Mouse (Mus musculus): ENCODE measurements around the gene B4galt2.

Gene B4galt2

DNA sequence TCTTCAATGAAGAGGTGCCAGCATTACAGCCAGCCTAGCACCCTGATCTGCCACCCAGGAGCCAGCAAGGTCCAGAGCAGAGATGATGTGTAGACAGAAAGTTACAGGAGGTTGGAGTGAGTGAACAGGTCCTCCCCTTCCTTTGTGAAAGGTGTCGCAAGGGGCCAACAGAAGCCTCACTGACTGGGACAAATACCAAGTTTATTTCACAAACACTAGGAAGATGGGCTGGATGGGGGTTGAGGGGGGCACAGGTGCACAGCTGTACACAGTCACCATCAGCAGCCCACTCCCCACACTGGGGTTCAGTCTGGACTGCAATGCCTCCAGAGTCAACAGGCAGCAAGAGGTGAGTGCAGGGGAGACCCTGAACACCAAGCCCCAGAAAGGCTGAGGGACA, 859 bp upstream of the B4galt2 start:
- in situ Hi-C loops (cut with MboI; ENCODE audit: low pct_unique_long_range_greater_than_20kb in 1 of 2, low sequenced_read_pairs in 2 of 2, unreplicated experiment in 1 of 2), result no loop called here

- in situ Hi-C loops (cut with MboI; ENCODE audit: low pct_unique_long_range_greater_than_20kb in 1 of 2, low sequenced_read_pairs in 2 of 2, unreplicated experiment in 1 of 2), result no loop called here
Observed at GRCm38 (mm10) chr4:117878703-117879102, 4.6 kb downstream of the B4galt2 start.

- in situ Hi-C loops (cut with MboI; ENCODE audit: low pct_unique_long_range_greater_than_20kb in 1 of 2, low sequenced_read_pairs in 2 of 2, unreplicated experiment in 1 of 2), result no loop called here
Observed at GRCm38 (mm10) chr4:117878301-117878700, 5.0 kb downstream of the B4galt2 start.

GRCm38 (mm10) chr4:117873615-117874014, 9.7 kb downstream of the B4galt2 start:
- in situ Hi-C loops (cut with MboI; ENCODE audit: low pct_unique_long_range_greater_than_20kb in 1 of 2, low sequenced_read_pairs in 2 of 2, unreplicated experiment in 1 of 2), result no loop called here

DNA sequence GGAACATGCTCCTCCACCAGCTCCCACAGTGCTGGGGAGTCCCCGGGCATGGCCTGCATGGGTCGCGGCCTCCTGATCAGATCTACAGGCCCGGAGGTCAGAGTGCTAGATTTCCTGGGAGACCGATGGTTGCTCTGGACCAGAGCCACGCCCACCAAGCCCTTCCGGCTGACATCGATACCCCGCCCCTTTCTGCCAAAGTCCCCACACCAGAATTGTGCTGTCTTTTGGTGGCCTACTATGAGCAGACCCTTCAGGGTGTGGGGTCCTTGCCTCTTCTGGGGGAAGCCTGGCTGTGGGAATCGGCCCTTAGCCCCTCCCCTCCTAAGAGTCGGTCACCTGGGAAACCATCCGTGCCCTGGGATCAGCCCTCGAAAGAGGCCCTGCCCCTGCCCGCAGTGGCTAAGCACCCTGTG, 10.8 kb downstream of the B4galt2 start, which contains the start of gene Ccdc24:
Ccdc24 (minus strand) TSS at position 87 of the 416 bp plus-strand sequence.
- in situ Hi-C loops (cut with MboI; ENCODE audit: low pct_unique_long_range_greater_than_20kb in 1 of 2, low sequenced_read_pairs in 2 of 2, unreplicated experiment in 1 of 2), result no loop called here

DNA sequence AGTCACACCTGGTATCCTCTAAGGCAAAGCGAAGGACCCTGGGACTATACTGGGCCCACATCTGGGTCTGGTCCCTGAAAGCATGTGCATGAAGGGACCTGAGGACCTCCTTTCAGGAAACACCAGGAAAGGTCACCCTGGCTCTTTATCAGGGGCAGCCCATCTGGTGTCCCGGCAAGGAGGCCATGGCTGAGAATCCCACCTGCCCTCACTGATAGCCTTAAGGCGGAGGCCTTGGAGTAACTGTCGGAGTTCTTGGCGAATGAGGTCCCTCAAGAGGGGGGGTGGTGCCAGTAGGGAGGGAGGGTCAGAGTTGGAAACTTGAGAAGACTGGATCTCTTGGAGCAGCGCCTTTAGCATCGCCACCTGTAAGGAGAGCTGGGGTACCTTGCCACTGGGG, 11.5 kb downstream of the B4galt2 start:
- in situ Hi-C loops (cut with MboI; ENCODE audit: low pct_unique_long_range_greater_than_20kb in 1 of 2, low sequenced_read_pairs in 2 of 2, unreplicated experiment in 1 of 2), result no loop called here

GRCm38 (mm10) chr4:117870437-117870836, 12.8 kb downstream of the B4galt2 start:
- in situ Hi-C loops (cut with MboI; ENCODE audit: low pct_unique_long_range_greater_than_20kb in 1 of 2, low sequenced_read_pairs in 2 of 2, unreplicated experiment in 1 of 2), result no loop called here

DNA sequence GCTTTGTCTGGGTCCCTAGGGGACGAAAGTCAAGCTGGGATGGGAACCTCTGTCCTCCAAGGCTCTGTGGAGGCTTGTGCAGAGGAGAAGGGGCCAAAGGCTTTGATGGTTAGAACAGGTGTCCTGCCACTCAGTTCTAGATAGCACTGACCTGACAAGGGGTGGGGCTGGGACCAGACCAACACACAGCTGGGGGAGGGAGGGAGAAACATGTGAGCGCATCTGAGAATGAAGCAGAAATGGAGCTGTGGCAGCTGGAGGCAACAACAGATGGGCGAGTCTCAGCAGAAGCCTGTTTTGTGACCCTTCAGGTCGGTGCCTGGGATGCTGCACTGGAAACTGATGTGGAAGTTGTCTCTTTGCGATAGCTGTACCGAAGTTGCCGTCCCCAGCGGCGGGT, 14.0 kb downstream of the B4galt2 start:
- in situ Hi-C loops (cut with MboI; ENCODE audit: low pct_unique_long_range_greater_than_20kb in 1 of 2, low sequenced_read_pairs in 2 of 2, unreplicated experiment in 1 of 2), result no loop called here

GRCm38 (mm10) chr4:117867823-117868222, 15.5 kb downstream of the B4galt2 start:
- in situ Hi-C loops (cut with MboI; ENCODE audit: low pct_unique_long_range_greater_than_20kb in 1 of 2, low sequenced_read_pairs in 2 of 2, unreplicated experiment in 1 of 2), result no loop called here

DNA sequence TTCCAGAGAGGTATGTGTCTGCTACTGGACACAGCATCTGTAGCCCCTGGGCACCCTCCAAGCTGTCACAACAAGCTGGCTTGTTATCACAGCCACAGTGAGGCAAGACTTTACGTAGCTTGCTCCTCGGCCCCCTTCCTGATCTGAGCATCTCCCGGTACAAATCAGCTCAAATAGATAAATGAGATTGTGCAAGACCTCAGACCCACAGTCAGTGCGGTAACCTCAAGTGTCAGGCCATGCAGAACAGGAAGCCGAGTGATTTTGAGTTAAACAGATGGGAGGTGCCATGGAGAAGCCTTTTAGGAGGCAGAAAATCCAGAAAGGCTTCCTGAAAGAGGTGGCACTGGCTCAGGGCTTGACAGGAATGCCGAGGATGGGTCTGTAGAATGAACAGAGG, 16.3 kb downstream of the B4galt2 start:
- in situ Hi-C loops (cut with MboI; ENCODE audit: low pct_unique_long_range_greater_than_20kb in 1 of 2, low sequenced_read_pairs in 2 of 2, unreplicated experiment in 1 of 2), result no loop called here

GRCm38 (mm10) chr4:117866083-117866482, 17.2 kb downstream of the B4galt2 start:
- in situ Hi-C loops (cut with MboI; ENCODE audit: low pct_unique_long_range_greater_than_20kb in 1 of 2, low sequenced_read_pairs in 2 of 2, unreplicated experiment in 1 of 2), result no loop called here

- in situ Hi-C loops (cut with MboI; ENCODE audit: low pct_unique_long_range_greater_than_20kb in 1 of 2, low sequenced_read_pairs in 2 of 2, unreplicated experiment in 1 of 2), result no loop called here
Observed at GRCm38 (mm10) chr4:117862823-117863222, 20.5 kb downstream of the B4galt2 start.

- in situ Hi-C loops (cut with MboI; ENCODE audit: low pct_unique_long_range_greater_than_20kb in 1 of 2, low sequenced_read_pairs in 2 of 2, unreplicated experiment in 1 of 2), result no loop called here
Observed at GRCm38 (mm10) chr4:117860570-117860969, 22.7 kb downstream of the B4galt2 start.

- in situ Hi-C loops (cut with MboI; ENCODE audit: low pct_unique_long_range_greater_than_20kb in 1 of 2, low sequenced_read_pairs in 2 of 2, unreplicated experiment in 1 of 2), result no loop called here
Observed at GRCm38 (mm10) chr4:117858794-117859193, 24.5 kb downstream of the B4galt2 start.

- in situ Hi-C loops (cut with MboI; ENCODE audit: low pct_unique_long_range_greater_than_20kb in 1 of 2, low sequenced_read_pairs in 2 of 2, unreplicated experiment in 1 of 2), result no loop called here
Observed at GRCm38 (mm10) chr4:117855146-117855545, 28.1 kb downstream of the B4galt2 start.

DNA sequence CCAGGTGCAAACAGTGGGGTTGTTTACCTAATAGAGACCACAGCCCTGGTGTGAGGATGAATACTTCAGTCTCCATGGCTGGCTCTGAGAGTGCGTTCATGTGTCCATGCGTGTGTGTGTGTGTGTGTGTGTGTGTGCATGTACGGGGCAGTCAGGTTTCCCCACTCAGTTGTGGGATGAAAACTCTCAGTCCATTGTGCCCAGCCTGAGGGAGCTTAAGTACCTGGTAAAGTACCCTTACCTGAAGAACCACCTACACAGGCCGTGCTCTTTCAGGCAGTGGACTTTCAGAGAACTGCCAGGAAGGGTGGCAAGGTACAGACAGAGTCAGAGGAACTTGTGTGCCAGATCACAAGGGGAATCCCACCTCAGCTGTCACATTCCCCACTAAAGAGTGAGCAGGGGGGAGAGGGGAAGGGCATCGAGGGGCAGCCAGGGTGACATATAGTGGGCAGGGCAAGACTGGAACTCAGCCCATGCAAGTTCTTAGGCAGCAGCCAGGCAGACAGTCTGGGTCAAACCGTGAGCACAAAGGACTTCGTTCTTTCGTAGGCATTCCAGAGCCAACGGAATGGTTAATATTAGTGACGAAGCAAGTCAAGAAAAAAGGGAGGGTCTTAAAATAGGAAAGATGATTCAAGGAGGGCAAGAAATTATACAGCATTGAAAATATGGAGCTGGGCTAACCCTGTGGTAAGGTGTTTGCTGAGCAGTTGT, 31.0 kb downstream of the B4galt2 start:
- in situ Hi-C loops (cut with MboI; ENCODE audit: low pct_unique_long_range_greater_than_20kb in 1 of 2, low sequenced_read_pairs in 2 of 2, unreplicated experiment in 1 of 2), result no loop called here

DNA sequence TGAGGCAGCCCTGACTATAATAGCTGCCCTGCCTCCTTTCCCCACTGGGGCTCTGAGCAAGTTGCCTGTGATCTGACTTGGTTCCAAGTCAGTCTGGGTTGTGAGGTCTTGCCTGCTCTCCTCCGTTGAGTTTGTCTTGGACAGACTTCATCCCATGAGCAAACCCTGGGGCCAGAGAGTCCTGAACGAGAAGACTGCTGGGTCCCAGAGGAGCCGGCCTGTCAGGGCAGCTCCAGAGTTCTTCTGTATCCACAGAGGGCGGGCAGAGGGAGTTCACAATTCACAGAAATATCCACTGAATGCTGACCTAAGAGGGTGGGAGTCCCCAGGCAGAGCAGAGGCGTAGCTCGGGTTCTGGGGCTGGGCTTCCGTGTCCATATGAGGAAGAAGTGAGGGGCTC, 32.4 kb downstream of the B4galt2 start:
- in situ Hi-C loops (cut with MboI; ENCODE audit: low pct_unique_long_range_greater_than_20kb in 1 of 2, low sequenced_read_pairs in 2 of 2, unreplicated experiment in 1 of 2), result no loop called here

GRCm38 (mm10) chr4:117850176-117850575, 33.1 kb downstream of the B4galt2 start:
- in situ Hi-C loops (cut with MboI; ENCODE audit: low pct_unique_long_range_greater_than_20kb in 1 of 2, low sequenced_read_pairs in 2 of 2, unreplicated experiment in 1 of 2), result no loop called here

DNA sequence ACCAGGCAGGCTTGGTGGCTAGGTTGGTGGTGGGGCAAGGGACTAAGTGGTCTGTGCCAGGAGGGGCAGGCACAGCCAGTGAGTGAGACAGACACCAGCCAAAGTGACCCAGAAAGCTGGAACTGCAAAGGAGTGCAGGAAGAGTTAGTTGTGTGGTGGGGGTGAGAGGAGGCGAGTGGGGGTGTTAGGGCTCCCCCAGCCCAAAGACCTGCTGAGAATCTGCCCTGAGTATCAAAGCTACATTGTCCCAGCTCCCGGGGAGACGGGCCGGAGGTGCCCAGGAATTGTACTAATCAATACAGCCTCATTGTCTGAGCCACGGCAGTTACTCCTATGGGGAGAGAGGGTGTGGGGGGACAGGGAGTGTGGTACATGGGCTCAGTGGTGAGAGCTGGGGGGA, 33.8 kb downstream of the B4galt2 start:
- in situ Hi-C loops (cut with MboI; ENCODE audit: low pct_unique_long_range_greater_than_20kb in 1 of 2, low sequenced_read_pairs in 2 of 2, unreplicated experiment in 1 of 2), result no loop called here

GRCm38 (mm10) chr4:117849063-117849462, 34.2 kb downstream of the B4galt2 start:
- in situ Hi-C loops (cut with MboI; ENCODE audit: low pct_unique_long_range_greater_than_20kb in 1 of 2, low sequenced_read_pairs in 2 of 2, unreplicated experiment in 1 of 2), result no loop called here

DNA sequence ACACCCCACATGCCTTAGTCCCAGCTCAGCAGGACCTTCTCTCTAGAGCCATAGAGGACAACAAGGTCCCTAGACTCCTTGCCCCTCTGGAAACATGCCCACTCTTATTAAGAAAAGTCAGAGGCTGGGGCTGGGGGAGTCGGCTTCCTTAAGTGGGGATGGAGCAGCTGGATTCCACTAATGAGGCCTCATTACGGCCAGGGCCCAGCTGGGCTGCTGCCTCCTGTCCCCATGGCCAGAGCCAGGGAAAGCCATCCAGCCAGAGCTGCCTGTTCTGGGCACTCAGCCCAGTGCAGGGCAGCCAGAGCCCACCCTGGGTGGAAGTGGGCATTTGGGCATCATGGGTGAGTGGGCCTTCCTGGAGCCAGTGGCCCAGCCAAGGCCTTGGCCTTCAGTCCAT, 36.3 kb downstream of the B4galt2 start:
- in situ Hi-C loops (cut with MboI; ENCODE audit: low pct_unique_long_range_greater_than_20kb in 1 of 2, low sequenced_read_pairs in 2 of 2, unreplicated experiment in 1 of 2), result no loop called here

Data from mouse embryonic stem cell (cell line).